Mouse (Mus musculus): Measurements from ENCODE around the gene Ppp1r21.

Ppp1r21 gene

DNA sequence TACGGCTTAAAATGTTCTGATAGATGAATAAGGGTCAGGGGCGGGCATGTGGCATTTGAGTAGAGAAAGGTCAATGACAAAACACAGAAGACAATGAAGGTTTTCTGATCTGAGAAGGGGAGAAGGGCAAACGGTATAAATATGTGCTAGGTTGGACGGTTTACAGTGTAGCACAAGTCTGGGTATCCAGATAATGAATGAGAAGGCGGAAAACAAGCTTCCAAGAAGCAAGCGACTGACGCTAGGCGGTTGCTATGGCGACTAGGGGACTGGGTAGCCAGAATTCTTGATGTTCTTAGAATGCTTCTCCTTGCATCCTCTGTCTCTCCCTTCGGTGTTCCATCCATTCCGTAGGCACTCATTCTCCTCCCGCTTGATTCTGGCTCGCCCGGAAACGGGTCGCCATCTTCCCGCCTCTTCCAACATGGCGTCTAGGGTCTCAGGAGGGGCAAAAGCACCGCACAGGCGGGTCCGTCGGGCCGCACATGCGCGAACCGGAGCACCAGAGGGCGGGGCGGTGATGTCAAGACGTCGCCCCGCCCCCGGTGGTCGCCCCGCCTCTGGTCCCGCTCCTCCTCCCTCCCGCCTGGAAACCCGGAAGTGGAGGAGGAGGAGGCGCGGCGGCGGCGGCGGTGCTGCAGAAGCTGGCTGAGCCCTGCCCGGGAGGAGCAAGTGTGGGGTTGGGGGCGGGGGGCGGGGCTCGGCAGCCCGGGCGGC, at the start of gene Ppp1r21:
Gene Ppp1r21, plus strand, starts transcription at position 600 of the 717 bp plus-strand sequence.
- DNase-seq (ENCODE audit: inconsistent age in 2 of 2, low spot score in 1 of 2): peak; percentile 99

GRCm38 (mm10) chr17:88480369-88480768, 49.5 kb upstream of the Ppp1r21 start:
- no peak for DNase-seq (ENCODE audit: inconsistent age in 2 of 2, low spot score in 1 of 2)

- no peak for DNase-seq (ENCODE audit: inconsistent age in 2 of 2, low spot score in 1 of 2)
These were observed 48.9 kb upstream of the Ppp1r21 start for GRCm38 (mm10) chr17:88481062-88481461.

GRCm38 (mm10) chr17:88481587-88481986, 48.3 kb upstream of the Ppp1r21 start:
- no peak for DNase-seq (ENCODE audit: inconsistent age in 2 of 2, low spot score in 1 of 2)

- no peak for DNase-seq (ENCODE audit: inconsistent age in 2 of 2, low spot score in 1 of 2)
These were observed 45.4 kb upstream of the Ppp1r21 start for GRCm38 (mm10) chr17:88484539-88484938.

GRCm38 (mm10) chr17:88484951-88485350, 45.0 kb upstream of the Ppp1r21 start:
- no peak for DNase-seq (ENCODE audit: inconsistent age in 2 of 2, low spot score in 1 of 2)

DNA sequence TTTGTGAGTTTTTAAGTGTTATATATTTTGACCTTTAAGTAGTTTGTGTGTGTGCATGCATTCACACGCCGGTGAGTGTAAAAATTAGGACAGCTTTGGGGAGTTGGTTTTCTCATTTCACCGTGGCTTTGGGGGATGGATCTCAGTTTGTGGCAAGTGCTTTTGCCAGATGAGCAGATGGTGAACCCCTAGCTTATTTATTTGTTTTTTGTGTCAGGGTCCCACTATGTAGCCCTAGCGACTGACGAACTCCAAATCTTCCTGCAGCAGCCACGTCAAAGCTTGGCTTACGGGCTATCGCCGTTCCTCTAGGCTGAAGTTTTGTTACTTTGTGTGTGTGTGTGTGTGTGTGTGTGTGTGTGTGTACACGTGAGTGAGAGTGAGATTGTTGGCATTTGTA, 39.4 kb upstream of the Ppp1r21 start:
- DNase-seq (ENCODE audit: inconsistent age in 2 of 2, low spot score in 1 of 2): no peak

DNA sequence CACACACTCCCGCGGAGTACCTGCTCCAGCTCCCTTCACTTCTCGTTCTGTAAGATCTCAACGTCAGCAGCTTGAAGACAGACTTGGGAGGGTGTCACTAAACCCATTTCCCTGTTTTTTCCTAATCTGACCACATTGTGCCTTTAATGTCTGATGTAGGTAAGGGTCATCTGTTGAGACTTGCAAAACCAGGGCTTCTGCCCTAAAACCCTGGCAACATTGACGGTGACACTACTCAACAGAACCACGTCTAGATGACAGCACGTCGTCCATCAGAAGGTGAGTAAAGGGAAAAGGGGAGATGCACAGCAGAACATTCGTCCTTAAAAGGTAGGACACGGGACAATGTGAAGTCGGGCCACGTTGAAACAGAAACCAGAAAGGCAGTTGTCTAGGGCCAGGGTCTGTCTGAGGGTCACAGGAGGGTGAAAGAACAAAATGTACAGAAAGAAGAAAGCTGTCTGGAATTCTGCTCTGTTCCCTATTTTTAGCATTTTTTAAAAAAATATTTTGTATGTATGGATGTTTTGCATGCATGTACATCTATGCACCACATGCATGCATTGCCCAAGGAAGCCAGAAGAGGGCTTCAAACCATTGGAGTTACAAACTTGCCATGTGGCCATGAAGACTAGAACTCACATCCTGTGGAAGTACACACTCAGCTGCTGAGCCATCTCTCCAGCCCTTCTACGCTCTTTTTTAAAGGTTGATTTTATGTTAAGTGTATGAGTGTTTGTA, 38.4 kb upstream of the Ppp1r21 start:
- DNase-seq (ENCODE audit: inconsistent age in 2 of 2, low spot score in 1 of 2): no peak

DNA sequence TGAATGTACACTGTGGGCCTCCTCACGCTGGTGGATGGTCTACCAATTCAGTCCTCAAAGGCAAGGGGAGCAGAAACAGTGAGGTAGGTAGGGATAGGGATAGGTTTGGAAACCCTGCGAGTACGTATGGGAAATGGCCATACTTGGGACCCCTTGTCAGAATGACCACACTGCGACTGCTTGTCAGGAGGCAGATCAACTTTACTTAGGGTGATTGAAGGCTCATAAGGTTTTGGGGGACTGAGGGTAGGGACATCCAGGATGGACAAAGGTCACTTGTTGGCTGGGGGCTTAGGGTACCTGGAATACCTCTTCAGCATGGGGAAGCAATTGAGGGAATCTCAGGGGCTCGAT, 37.8 kb upstream of the Ppp1r21 start:
- no peak for DNase-seq (ENCODE audit: inconsistent age in 2 of 2, low spot score in 1 of 2)

DNA sequence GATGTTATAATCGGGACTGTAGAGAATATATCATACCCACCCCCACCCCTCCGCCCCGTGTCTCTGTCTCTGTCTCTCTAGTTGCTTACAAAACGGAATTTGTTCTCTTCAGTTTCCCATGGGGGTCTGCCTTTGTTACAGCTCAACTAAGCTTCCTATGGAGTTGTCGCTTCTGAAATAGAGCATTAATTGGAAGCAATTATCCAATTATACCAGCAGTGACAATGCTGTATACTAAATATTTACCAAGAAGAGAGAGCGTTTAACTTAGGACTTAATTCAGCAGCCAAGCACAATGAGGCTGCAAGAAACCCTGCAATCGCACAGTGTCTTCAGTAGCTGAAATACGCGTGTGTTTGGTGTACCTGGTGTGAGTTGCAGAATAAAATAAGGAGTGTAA, 36.4 kb upstream of the Ppp1r21 start:
- no peak for DNase-seq (ENCODE audit: inconsistent age in 2 of 2, low spot score in 1 of 2)

- no peak for DNase-seq (ENCODE audit: inconsistent age in 2 of 2, low spot score in 1 of 2)
These were observed 35.7 kb upstream of the Ppp1r21 start for GRCm38 (mm10) chr17:88494121-88494771.

GRCm38 (mm10) chr17:88494772-88495132, 35.2 kb upstream of the Ppp1r21 start:
- DNase-seq (ENCODE audit: inconsistent age in 2 of 2, low spot score in 1 of 2): no peak

GRCm38 (mm10) chr17:88498090-88498682, 31.7 kb upstream of the Ppp1r21 start:
- no peak for DNase-seq (ENCODE audit: inconsistent age in 2 of 2, low spot score in 1 of 2)

- no peak for DNase-seq (ENCODE audit: inconsistent age in 2 of 2, low spot score in 1 of 2)
These were observed 25.9 kb upstream of the Ppp1r21 start for GRCm38 (mm10) chr17:88504056-88504455.

GRCm38 (mm10) chr17:88505275-88505723, 24.6 kb upstream of the Ppp1r21 start:
- DNase-seq (ENCODE audit: inconsistent age in 2 of 2, low spot score in 1 of 2): no peak

DNA sequence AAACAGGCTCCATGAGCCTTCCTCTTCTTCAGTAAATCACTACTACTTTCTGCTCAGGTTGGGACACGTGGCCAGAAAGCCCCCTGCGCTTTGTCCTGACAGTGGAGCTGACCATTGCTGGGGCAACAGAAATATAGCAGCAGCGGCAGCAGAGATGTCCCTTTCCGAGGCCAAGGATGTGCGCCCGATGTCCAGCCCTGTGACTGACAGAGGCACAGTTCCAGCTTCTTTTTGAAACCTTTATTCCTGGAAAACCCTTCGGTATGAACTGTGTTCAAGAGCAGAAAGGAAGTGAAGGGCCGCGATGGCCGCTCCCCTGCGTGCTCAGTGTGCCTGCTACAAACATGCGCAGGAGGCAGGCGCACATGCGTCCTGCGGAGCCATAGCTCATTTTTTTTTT, 24.0 kb upstream of the Ppp1r21 start:
- DNase-seq (ENCODE audit: inconsistent age in 2 of 2, low spot score in 1 of 2): no peak

GRCm38 (mm10) chr17:88507376-88507775, 22.5 kb upstream of the Ppp1r21 start:
- no peak for DNase-seq (ENCODE audit: inconsistent age in 2 of 2, low spot score in 1 of 2)

GRCm38 (mm10) chr17:88508846-88509508, 20.9 kb upstream of the Ppp1r21 start:
- DNase-seq (ENCODE audit: inconsistent age in 2 of 2, low spot score in 1 of 2): peak; percentile 90 to 95

- DNase-seq (ENCODE audit: inconsistent age in 2 of 2, low spot score in 1 of 2): no peak
These were observed 19.9 kb upstream of the Ppp1r21 start for GRCm38 (mm10) chr17:88509999-88510398.

GRCm38 (mm10) chr17:88511095-88511551, 18.8 kb upstream of the Ppp1r21 start:
- peak; percentile 81 to 94 for DNase-seq (ENCODE audit: inconsistent age in 2 of 2, low spot score in 1 of 2)

GRCm38 (mm10) chr17:88516477-88516876, 13.4 kb upstream of the Ppp1r21 start:
- DNase-seq (ENCODE audit: inconsistent age in 2 of 2, low spot score in 1 of 2): no peak
